Mouse (Mus musculus) fat pad, adult 2 months (tissue): Measurements from ENCODE around the gene Bcl2l1.
A peak's percentile ranks its signal among the peaks of the same experiment; 100 is the strongest.

ENCODE experiments used
- DNase-seq: peaks from one replicate; pipeline ENCODE4 v3.0.0-alpha.2; 2011; ENCODE audit warnings: low read depth, low spot score; ENCODE audit errors: extremely low read depth

Bcl2l1 gene

DNA sequence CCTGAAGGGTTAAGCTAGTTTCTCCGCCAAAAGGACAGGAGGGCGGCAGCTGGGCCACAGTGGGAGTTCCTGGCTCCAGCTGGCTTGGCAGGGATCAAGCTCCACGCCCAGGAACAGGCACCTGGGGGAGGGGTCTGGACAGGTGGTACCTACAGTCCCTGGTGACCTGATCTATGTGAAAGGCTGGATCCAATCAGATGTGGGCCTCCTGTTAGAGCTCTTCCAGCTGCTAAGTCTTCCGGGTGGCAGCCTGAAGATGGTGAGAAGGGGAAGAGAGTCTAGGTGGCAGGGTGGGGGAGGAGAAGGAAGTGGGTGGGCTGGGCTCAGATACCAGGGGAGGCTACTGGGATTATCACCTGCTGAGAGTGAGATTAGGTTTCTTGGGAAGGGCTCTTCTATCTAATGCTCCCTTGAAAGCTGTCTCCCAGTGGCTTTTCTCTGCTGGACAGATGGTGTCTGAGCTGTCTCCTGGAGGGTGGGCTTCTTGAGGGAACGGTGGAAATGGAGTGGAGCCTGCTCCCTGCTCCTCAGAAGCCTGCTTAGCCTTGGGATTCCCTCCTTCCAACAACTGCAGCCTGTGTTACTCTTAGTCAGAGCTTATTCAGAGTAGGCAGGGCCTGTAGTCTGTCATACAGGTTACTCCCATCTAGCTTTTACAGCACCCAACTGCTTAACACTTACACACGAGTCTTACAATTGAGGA, 27.0 kb downstream of the Bcl2l1 start:
- no peak for DNase-seq

DNA sequence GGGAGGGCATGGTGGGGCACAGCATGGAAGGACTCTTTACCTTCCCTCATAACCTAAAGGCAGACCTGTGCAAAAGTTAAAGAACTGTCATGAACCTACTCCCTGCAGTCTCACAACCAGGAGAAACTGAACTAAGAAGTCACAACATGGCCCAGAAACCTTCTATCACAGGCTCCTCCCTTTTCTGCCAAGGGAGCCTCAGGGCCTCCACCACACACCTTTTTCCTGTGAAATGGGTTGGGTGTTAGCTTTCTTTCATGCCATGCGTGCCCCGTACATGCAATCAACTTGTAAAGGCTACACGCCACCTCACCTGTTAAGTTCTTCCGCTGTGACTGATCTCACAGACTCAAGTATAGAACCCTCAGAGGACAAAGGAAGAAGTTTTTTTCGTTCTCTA, 28.4 kb downstream of the Bcl2l1 start:
- no peak for DNase-seq

DNA sequence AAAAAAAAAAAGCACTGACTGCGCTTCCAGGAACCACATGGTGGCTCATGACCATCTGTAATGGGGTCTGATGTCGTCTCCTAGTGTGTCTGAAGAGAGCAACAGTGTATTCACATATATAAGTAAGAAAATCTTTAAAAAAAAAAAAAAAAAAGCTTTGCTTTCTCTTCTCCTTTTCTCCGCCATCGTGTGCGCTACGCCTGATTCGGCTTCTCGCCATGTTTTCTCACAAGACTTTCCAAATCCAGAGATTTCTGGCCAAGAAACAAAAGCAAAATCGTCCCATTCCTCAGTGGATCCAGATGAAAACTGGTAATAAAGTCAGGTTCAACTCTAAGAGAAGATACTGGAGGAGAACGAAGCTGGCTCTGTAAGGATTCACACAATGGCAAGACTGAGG, 29.2 kb downstream of the Bcl2l1 start:
- DNase-seq, result no peak

DNA sequence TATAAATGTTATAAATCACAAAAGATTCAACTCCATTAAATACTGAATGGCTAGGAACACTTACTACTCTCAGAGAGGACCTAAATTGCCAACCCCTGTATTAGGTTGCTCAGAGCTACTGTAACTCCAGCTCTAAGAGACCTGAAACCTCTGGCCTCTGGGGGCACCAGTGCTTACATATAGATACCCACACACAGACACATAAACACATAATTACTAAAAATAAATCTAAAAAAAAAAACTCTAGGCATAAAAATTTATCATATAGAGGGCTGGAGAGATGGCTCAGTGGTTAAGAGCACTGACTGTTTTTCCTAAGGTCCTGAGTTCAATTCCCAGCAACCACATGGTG, 30.8 kb downstream of the Bcl2l1 start:
- DNase-seq, result no peak

DNA sequence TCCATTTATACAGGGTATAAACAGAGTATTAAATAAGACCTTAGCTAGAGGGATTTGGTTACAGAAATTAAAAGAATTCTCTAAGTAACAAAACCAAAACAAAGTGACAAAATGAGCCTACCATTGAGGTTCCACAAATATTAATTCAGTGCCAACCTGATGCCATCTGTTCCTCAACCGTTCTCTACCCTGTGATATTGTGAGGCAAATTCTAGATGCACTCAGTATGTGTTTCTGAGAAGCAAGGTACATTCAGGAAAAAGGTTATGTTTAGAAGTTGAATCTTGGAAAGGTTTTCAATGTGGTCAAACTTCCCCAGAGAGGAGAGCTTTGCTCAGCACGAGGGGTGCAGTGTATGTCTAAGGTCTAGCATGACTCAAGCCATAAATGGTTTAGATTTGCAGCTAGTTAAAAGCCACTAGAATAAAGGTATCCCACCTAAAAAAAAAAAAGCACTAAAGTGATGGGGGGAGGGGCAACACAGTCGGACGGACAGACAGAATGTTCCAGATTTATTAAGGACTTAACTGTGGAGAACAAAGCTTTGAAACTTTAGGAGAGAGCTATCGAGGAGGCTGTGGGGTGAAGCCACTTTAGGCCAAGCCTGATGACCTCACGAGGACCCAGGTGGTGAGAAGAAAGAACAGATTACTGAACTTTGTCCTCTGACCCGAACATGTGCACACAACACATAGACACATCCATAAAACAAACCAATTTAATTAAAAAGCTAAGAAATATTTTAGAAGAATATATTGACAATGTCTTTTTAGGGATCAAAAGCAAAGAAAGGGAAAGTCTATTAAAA, 31.4 kb downstream of the Bcl2l1 start:
- no peak for DNase-seq

DNA sequence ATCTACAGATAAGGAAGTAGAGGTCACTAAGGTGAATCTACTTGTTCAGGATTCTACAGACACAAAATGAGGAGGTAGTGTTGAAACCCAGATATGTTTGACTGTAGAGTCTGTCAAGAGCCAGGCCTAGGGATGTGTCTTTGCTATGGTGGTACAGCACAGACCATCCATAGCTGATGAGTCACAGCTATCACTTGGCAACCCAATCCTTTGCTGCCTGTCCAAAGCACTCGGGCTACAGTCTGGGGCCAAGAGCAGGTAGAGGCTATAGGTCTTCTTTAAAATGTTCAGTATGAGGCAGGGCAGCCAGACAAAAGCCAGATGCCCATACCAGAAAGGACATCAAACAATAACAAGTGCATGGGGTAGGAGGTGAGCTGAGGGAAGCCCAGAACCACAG, 33.9 kb downstream of the Bcl2l1 start:
- no peak for DNase-seq

DNA sequence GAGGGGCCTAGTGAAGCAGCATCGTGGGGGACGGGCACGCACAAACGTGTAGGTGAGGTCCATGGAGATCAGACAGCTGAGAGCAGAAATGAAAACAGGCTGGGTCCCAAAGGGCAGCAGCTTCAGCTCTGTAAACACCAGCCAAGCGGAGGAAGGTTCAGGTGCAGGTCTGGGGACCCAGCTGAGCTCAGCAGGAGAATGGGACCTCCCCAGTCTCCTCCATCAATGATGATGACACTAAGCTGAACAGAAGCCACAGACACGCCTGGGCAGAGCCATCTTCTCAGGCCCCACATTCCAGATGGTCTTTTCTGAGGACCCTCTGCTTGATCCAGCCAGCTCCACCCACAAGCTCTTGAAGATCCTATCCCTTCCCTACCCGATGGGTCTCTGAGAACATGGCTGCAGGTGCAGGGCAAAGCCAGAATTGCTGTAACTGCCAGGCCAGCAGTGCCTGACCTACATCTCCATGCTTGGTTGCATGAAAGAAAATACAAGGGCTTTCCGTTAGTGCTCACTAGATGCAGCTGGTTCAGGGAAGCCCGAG, 37.2 kb downstream of the Bcl2l1 start:
- no peak for DNase-seq

DNA sequence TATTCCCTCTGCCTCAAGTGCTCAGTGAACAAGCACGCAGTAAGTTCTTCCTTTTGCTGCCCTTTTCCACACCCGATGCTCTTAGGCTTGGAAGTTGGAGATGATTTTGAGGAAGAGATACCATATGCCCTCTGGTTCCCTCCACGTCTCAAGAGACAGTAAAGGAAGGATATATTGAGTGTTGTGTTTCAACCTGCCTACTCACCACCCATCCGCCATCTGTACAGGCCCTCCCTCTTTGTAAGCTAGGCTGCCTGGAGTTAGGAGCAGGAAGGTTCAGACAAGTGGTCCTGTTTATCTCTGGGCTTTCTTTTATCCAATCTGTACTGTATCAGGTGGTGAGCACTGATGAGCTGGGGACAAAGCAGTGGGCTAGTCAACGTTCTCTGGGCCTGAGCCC, 38.1 kb downstream of the Bcl2l1 start:
- DNase-seq, result no peak

DNA sequence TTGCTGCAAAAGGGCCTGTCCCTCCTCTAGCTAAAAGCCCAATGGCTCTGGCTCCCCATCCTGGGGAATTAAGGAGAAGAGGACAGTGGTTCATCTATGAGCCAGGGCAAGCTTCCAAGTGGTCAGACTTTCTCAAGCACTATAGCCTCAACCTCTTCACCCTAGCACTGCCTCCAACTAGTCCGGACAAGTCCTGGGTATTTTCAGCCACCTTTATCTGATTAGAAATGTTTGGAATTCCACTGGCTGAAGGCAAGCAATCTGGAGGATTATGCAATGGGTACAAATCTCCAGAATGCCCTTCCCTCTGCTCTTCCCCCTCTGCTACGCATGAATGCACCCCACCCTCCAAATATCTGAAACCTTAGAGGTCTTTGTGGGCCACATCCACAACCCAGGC, 39.1 kb downstream of the Bcl2l1 start:
- peak; percentile 67 for DNase-seq

DNA sequence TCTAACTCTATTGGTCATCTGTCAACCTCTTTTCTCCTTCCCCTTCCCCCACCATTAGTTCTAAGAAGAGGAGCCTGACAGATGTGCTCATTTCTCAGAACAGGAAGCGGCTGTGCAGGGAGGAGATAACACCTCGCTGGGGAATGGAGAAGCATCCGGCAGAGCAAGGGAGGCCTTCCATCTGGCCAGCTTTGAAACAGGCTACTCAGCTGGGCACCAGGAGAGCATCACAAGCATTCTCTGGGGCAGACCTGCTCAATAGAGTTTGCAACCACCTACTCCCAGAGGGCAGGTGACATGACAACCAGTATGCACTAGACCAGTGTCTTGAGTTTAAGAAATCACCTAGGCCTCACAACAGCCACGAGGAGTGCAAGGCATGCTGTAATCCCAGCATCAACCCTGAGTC, 41.9 kb downstream of the Bcl2l1 start:
- DNase-seq, result no peak

DNA sequence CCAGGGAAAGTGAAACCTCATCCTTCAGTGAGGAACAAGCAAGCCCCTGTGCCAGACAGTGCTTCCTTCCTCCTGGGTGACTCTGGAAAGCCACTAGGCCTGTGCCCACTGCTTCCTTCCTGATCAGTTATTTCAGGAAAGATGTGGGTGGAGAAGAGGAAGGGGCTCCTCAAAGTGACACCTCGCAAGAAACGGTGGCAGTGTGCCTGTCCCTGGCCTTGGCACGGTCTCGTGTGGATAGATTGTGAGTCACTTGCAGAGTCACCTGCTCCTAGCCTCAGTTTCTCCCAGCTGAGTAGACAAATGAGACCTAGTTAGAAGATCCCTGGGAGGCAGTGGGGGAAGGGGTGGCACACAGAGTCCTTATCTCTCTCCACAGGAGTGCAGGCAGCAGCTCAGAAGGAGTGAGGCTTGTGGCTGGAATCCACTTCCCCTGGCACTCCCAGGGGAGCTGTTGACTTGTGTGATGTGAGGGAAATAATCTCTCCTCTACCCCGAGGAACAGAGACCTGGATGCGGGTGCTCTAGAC, 42.6 kb downstream of the Bcl2l1 start:
- no peak for DNase-seq

DNA sequence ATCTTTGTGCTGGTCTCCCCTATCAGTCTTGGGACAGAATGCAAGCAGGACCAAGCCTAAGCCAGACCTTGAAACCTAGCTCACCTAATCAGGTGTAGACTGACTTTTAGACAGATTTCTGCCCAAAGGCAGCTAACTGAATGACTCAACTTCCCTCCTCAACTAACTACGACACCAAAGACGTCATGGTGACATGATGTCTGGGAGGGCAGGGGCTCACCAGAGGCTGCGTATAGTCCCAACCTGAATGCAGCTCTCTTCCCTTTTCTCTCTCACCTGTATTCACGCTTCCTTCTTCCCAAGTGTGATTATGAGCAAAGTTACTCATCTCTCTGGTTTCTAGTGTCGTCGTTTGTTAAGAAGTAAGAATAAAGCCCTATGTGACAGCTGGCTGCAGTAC, 44.0 kb downstream of the Bcl2l1 start:
- DNase-seq, result no peak

DNA sequence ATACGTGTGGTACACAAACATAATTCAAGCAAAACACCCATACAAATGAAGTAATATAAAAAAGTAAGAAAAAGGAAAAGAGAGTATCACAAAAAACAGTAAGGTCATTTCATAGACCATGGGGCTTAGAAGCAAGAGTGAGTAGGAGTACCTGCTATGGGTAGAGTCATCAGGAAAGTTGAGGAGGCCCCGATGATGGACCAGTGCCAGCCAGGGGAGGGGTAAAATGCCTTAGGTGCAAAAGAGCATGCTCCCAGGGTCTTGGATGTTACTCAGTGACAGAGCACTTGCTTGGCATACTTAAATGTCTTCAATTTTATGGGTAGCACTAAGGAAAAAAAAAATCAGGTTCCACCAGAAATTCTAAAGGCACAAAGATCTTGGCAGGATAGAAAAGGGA, 44.4 kb downstream of the Bcl2l1 start:
- DNase-seq, result no peak

DNA sequence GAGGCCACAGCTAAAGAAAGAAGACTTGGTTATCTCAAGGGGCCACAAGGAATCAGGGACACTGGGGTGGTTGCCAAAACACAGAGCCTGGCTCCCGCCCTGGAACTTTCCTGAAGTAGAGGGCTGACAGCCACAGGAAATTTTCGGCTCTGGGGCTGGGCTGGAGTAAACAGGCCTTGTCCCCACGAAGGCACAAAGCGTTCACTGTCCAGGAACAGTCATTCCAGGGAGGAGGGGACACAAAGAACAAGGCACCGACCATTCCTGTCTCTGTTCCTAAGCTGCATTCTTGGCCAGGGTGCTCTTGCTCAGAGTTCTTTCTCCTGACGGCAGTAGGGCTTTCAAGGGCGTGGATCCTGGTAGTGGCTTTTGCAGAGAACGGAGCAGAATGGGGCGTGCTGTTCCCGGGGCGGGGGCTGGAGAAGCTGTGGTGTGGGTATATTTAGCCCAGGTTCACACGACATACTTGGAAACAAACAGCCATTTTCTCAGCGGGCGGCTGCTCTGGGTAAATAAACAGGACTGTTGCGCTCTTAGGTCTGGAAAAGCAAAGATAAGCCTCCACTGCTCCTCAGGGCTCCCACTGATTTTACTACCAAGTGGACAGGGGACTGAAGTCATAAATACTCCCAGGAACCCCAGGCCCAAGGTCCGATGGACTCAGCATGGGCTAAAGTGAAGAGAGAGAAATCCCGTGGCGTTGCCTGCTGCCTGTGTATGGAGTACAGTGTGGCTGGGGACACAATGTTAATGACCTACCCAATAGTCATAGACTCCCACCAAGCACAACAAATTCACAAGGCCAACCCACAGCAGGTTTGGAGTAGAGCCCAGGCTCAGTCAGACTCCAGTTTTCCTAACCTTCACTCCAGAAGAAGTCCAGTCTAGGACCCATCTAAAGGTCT, 45.8 kb downstream of the Bcl2l1 start:
- DNase-seq, result no peak

DNA sequence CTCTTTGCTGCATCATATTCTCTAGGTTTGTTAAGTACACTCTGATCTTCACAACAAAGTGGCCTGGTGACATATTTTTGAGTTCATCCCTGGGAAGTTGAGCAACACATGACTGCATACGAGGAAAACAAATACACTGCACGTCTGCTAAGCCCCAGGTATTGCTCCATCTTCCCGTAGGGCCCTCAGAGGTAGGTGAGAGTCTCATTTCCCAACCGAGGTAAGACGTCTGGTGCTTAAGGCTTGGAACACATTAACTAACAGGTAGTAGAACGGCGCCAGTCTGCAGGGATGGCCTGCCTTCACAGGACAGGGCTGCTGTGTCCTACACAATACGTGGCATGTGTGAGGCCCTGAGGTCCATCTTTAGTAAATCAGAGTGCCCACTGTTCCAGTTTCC, 46.9 kb downstream of the Bcl2l1 start:
- peak; percentile 98 for DNase-seq

DNA sequence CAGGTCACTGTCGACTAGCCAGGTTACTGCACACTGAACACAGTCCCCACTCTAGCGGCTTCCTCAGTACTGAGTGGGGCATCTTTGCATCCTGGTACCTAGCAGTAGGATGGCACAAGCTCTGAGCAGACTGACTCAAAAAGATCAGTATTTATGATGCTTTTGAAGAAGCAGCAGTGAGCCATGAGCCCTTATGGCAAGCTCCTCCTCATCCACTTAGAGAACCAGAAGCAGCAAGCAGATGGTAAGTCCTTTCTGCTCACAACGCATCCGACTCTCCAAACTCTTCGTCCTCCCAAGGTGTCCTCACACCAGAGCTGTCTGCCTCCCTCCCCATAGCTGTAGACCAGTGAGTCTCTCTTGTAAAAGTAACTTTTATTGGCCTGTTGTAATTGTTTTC, 48.3 kb downstream of the Bcl2l1 start:
- DNase-seq, result no peak

DNA sequence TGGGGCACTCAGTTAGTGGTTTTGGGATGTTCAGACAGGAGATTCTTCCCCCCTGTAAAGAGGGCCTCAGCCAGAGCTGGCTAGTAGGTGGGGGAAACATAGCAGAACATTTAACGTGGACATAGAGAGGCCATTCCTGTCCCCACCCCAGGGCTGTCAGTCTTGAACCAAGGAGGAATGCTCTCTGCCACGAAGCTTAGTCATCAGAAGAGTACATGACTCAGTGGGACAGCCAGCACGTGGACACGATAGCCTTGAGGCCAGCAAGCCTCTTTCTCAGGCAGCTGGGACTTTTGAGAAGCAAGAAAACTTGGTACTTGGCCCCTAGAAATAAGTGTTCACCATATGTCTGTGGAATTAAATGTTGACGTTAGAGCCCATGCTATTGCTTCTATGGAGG, 48.9 kb downstream of the Bcl2l1 start:
- DNase-seq, result no peak

DNA sequence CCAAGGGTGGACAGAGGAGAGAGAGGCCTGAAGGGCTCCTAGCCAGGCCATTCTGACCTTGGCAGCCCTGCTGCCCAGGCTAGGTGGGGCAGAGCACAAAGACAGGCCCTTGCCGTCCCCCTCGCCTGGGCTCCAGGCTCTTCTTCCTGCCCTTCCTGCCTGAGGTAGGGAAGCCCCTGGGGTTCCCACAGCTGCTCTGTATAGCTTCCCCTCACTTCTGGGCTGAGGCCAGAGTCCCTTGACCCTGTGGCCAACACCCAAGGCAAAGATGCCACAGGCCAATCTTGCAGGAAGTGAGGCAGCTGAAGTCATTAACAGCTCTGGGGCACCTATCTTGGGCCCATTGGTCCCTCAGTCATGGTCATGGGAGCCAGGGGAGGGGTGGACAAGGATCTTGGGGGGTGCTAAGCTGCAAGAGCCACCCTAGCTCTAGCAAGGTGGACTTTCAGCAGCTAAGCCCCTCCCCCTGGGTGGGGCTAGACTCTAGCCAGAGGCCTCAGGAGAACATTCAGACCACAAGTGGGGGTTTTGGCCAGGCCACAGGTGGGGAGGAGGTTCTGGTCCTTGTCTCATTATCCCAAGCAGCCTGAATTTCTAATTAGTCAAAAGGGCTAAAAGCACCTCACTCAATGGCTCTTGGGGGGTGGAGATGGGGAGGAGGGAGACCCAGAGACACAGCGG, 50.4 kb downstream of the Bcl2l1 start:
- DNase-seq, result no peak

DNA sequence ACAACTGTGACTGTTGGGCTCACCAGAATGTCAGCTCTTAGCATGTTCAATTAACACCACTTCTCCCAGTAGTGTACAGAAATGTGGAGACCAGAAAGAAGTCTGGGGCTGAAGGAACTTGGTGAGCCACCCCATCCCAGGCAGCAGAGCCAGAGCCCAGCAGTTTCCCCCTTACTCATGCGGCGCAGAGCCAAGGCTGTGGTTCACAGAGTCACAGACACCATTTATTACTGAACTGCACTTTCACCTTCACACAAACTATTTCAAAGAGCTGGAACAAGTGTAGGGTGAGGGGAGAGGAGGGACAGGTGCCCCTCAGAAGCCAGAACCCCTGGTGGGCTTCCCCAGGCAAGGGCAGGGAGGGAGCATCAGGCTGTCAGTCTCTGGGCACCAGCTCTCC, 51.1 kb downstream of the Bcl2l1 start:
- no peak for DNase-seq

DNA sequence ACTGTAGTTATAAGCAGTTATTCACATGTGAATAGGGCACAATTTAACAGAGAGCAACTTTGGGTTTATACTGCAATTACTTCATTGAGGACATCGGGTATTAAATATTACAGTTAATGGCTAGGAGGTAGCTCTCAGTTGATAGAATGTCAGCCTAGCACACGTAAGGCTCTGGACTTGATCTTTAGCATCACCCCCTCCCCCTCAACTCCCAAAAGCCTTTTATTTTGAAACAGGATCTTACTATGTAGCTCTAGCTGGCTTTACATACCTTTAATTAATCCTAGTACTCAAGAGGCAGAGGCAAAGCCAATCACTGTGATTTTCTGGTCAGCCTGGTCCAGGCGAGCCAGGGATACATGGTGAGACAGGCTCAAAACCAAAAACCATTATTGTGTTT, 54.4 kb downstream of the Bcl2l1 start:
- no peak for DNase-seq

DNA sequence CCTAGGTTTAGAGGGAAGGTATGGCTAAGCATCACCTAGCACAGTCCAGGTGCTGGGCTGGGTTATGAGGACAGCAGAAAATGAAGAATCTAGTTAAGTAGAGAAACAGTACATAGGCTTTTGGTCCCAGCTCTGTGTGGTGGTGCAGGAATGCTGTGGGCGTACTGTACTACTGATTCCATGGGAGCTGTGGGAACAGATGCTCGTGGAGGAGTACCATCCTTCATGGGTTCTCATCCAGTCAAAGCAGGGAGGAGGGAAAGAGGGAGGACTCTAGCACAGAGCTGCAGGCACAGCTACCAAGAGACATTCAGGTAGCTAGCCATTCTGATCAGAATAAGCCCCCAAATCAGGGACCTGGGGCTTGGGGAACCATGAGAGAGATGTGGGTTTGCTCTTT, 55.1 kb downstream of the Bcl2l1 start:
- no peak for DNase-seq
